28 mouse cellular contexts compared by ENCODE assay signal in genomic region chr6:100868863-100869262, GRCm38 (mm10). TPM values are rescaled to one million over a fixed set of nuclear protein-coding genes. Genes with fewer than 3 reads are reported as not detected.
DNase-seq lines count a peak whose midpoint lies in the region; ATAC-seq and TF ChIP-seq lines count a peak whose summit lies in the region.
"Had no signal": no experiment of that assay in that cellular context is flagged by ENCODE, and none has a peak within 500 bp of the region (broad histone marks: within the 10 kb centered on the region; RNA-seq: fewer than 3 reads in every experiment).

No protein-coding gene starts in this region.

- no peak overlapping the region for H3K4me2 ChIP-seq in embryonic facial prominence, embryonic 11.5 days (ENCODE audit: low read depth, low read length)
- no peak overlapping the region for H3K4me2 ChIP-seq in midbrain, embryonic 13.5 days (replicated peaks)
- H3K4me2 ChIP-seq in midbrain, embryonic 16.5 days (ENCODE audit: low read length): no peak overlapping the region
- H3K4me2 ChIP-seq: embryonic facial prominence, embryonic 13.5 days; forebrain, embryonic 13.5 days; heart, embryonic 12.5 days; heart, embryonic 15.5 days; hindbrain, embryonic 14.5 days had no signal

- H3K27me3 ChIP-seq in embryonic facial prominence, embryonic 11.5 days (ENCODE audit: control insufficient read depth, insufficient read depth, low read length): no peaks in the 10 kb centered on the region
- no peaks in the 10 kb centered on the region for H3K27me3 ChIP-seq in embryonic facial prominence, embryonic 10.5 days (replicated peaks; ENCODE audit: low read depth, poor library complexity, severe bottlenecking)
- no peaks in the 10 kb centered on the region for H3K27me3 ChIP-seq in midbrain, embryonic 13.5 days
- H3K27me3 ChIP-seq in midbrain, embryonic 16.5 days (ENCODE audit: control insufficient read depth, insufficient read depth, low read depth, low read length): no peaks in the 10 kb centered on the region
- H3K27me3 ChIP-seq in MEL (ENCODE audit: control insufficient read depth in 1 of 2, insufficient read depth in 2 of 2, low read length in 2 of 2): no peaks in the 10 kb centered on the region
- H3K27me3 ChIP-seq in limb, embryonic 10.5 days (ENCODE audit: low read depth, poor library complexity, severe bottlenecking): no peaks in the 10 kb centered on the region
- H3K27me3 ChIP-seq: CH12.LX; embryonic facial prominence, embryonic 13.5 days; forebrain, embryonic 13.5 days; heart, embryonic 12.5 days; heart, embryonic 15.5 days had no signal

- no peak overlapping the region for H3K9ac ChIP-seq in embryonic facial prominence, embryonic 11.5 days (replicated peaks; ENCODE audit: low read length)
- no peak overlapping the region for H3K9ac ChIP-seq in midbrain, embryonic 13.5 days (replicated peaks)
- no peak overlapping the region for H3K9ac ChIP-seq in midbrain, embryonic 16.5 days (ENCODE audit: low read depth, low read length)
- H3K9ac ChIP-seq in MEL (ENCODE audit: control insufficient read depth, low read depth, low read length, poor library complexity, severe bottlenecking): no peak overlapping the region
- H3K9ac ChIP-seq: embryonic facial prominence, embryonic 13.5 days; forebrain, embryonic 13.5 days; heart, embryonic 12.5 days; heart, embryonic 15.5 days; hindbrain, embryonic 14.5 days had no signal

- no peaks in the 10 kb centered on the region for H3K9me3 ChIP-seq in embryonic facial prominence, embryonic 11.5 days (replicated peaks; ENCODE audit: control insufficient read depth, low read length)
- H3K9me3 ChIP-seq in embryonic facial prominence, embryonic 10.5 days: no peaks in the 10 kb centered on the region
- H3K9me3 ChIP-seq in midbrain, embryonic 13.5 days: no peaks in the 10 kb centered on the region
- no peaks in the 10 kb centered on the region for H3K9me3 ChIP-seq in midbrain, embryonic 16.5 days (replicated peaks; ENCODE audit: control insufficient read depth, low read length, poor library complexity, severe bottlenecking)
- H3K9me3 ChIP-seq in MEL (replicated peaks; ENCODE audit: insufficient read depth, low read length): no peaks in the 10 kb centered on the region
- H3K9me3 ChIP-seq in limb, embryonic 10.5 days (replicated peaks): no peaks in the 10 kb centered on the region
- H3K9me3 ChIP-seq: embryonic facial prominence, embryonic 13.5 days; forebrain, embryonic 10.5 days; forebrain, embryonic 13.5 days; G1E; heart, embryonic 12.5 days; heart, embryonic 15.5 days had no signal

- H3K4me3 ChIP-seq in embryonic facial prominence, embryonic 11.5 days (ENCODE audit: low read depth, low read length): no peak overlapping the region
- H3K4me3 ChIP-seq in embryonic facial prominence, embryonic 10.5 days: no peak overlapping the region
- H3K4me3 ChIP-seq in midbrain, embryonic 13.5 days (replicated peaks): no peak overlapping the region
- no peak overlapping the region for H3K4me3 ChIP-seq in midbrain, embryonic 16.5 days (ENCODE audit: low read depth, low read length)
- no peak overlapping the region for H3K4me3 ChIP-seq in MEL (ENCODE audit: control insufficient read depth in 1 of 2, insufficient read depth in 1 of 2, low read depth in 2 of 2, low read length in 2 of 2)
- H3K4me3 ChIP-seq in limb, embryonic 10.5 days: no peak overlapping the region
- H3K4me3 ChIP-seq: embryonic facial prominence, embryonic 13.5 days; forebrain, embryonic 10.5 days; forebrain, embryonic 13.5 days; heart, embryonic 12.5 days; heart, embryonic 15.5 days had no signal

- no peak for TF ChIP-seq EP300 in MEL (IDR thresholded peaks at IDR 0.05; ENCODE audit: low read depth in 1 of 2, low read length in 2 of 2)

- H3K36me3 ChIP-seq in embryonic facial prominence, embryonic 11.5 days (replicated peaks; ENCODE audit: control insufficient read depth, insufficient read depth, low read depth, low read length): no peaks in the 10 kb centered on the region
- H3K36me3 ChIP-seq in embryonic facial prominence, embryonic 10.5 days (replicated peaks): peaks cover 37% of the 10 kb centered on the region
- H3K36me3 ChIP-seq in midbrain, embryonic 13.5 days: peaks cover 18% of the 10 kb centered on the region
- 0 out of 2 replicates have a peak, but pooled peaks cover 3% of the 10 kb centered on the region for H3K36me3 ChIP-seq in midbrain, embryonic 16.5 days (ENCODE audit: control insufficient read depth, insufficient read depth, low read length)
- H3K36me3 ChIP-seq in MEL (ENCODE audit: control insufficient read depth in 1 of 2, insufficient read depth in 2 of 2, low read length in 2 of 2): peaks cover 0 to 10% of the 10 kb centered on the region in 2 experiments; a peak in 2 of 4 replicates
- H3K36me3 ChIP-seq in limb, embryonic 10.5 days: peaks cover 40% of the 10 kb centered on the region

- no peaks in the 10 kb centered on the region for H3K4me1 ChIP-seq in embryonic facial prominence, embryonic 11.5 days (ENCODE audit: control insufficient read depth, insufficient read depth, low read length)
- no peaks in the 10 kb centered on the region for H3K4me1 ChIP-seq in embryonic facial prominence, embryonic 10.5 days
- H3K4me1 ChIP-seq in midbrain, embryonic 13.5 days (replicated peaks): no peaks in the 10 kb centered on the region
- H3K4me1 ChIP-seq in midbrain, embryonic 16.5 days (ENCODE audit: control insufficient read depth, insufficient read depth, low read length): no peaks in the 10 kb centered on the region
- no peaks in the 10 kb centered on the region for H3K4me1 ChIP-seq in MEL (ENCODE audit: control insufficient read depth in 1 of 2, insufficient read depth in 2 of 2, low read length in 2 of 2)
- no peaks in the 10 kb centered on the region for H3K4me1 ChIP-seq in limb, embryonic 10.5 days
- H3K4me1 ChIP-seq: embryonic facial prominence, embryonic 13.5 days; forebrain, embryonic 10.5 days; forebrain, embryonic 13.5 days; heart, embryonic 12.5 days; heart, embryonic 15.5 days had no signal

- TF ChIP-seq RAD21 in MEL (IDR thresholded peaks at IDR 0.05; ENCODE audit: low read depth, low read length): no peak

- DNase-seq in embryonic facial prominence, embryonic 11.5 days (ENCODE audit: low spot score): no peak
- DNase-seq in embryonic facial prominence, embryonic 10.5 days (ENCODE audit: low spot score): no peak
- no peak for DNase-seq in MEL (ENCODE audit: low read depth, low spot score)
- peak; percentile 29 for DNase-seq in limb, embryonic 10.5 days (ENCODE audit: low spot score)
- no peak for DNase-seq in right cerebral cortex, postnatal 36 days (ENCODE audit: low spot score in 2 of 2)
- DNase-seq: adrenal gland, adult 2 months; adrenal gland, postnatal 14 days; B cell, adult 2 months; cerebellum, adult 11 months; cerebellum, adult 9-11 months; cerebellum, postnatal 25 days; gastrocnemius, postnatal 10 days; heart, adult 18-20 months; heart, postnatal 14 days; heart, postnatal 4 days had no signal

- 0 out of 4 replicates have a peak, but pooled peaks of 1 of the 2 experiments have one; percentile 16 for TF ChIP-seq POLR2A in MEL (IDR thresholded peaks at IDR 0.05; ENCODE audit: control insufficient read depth in 1 of 2, insufficient read depth in 1 of 2, low read depth in 1 of 2, low read length in 2 of 2, poor library complexity in 1 of 2)

- no peak overlapping the region for H3K27ac ChIP-seq in embryonic facial prominence, embryonic 11.5 days (replicated peaks; ENCODE audit: low read depth, low read length)
- no peak overlapping the region for H3K27ac ChIP-seq in embryonic facial prominence, embryonic 10.5 days (replicated peaks)
- H3K27ac ChIP-seq in midbrain, embryonic 13.5 days: no peak overlapping the region
- no peak overlapping the region for H3K27ac ChIP-seq in midbrain, embryonic 16.5 days (ENCODE audit: low read length)
- H3K27ac ChIP-seq in MEL (ENCODE audit: control insufficient read depth, low read depth, low read length): no peak overlapping the region
- no peak overlapping the region for H3K27ac ChIP-seq in limb, embryonic 10.5 days
- H3K27ac ChIP-seq: embryonic facial prominence, embryonic 13.5 days; forebrain, embryonic 10.5 days; forebrain, embryonic 13.5 days; heart, embryonic 15.5 days; hindbrain, embryonic 14.5 days; hindbrain, postnatal 0 days had no signal

- no peaks in the 10 kb centered on the region for H3K79me2 ChIP-seq in MEL (ENCODE audit: control insufficient read depth, insufficient read depth, low read length, poor library complexity)

- WGBS in embryonic facial prominence, embryonic 11.5 days: 54% methylated on average over 5 of the region's 5 CpGs
- 46% methylated on average over 5 of the region's 5 CpGs for WGBS in embryonic facial prominence, embryonic 10.5 days
- 46% methylated on average over 5 of the region's 5 CpGs for whole genome bisulfite sequencing in midbrain, embryonic 13.5 days
- WGBS in midbrain, embryonic 16.5 days: 27% methylated on average over 5 of the region's 5 CpGs
- 35% methylated on average over 5 of the region's 5 CpGs for WGBS in limb, embryonic 10.5 days

- peak; percentile 63; the same call in 1 of the 2 replicates for ATAC-seq in embryonic facial prominence, embryonic 11.5 days (replicated peaks; ENCODE audit: insufficient number of reproducible peaks, low FRiP score, low TSS enrichment, low read depth)
- 0 out of 2 replicates have a peak, but pooled peaks have one; percentile 20 for ATAC-seq in midbrain, embryonic 13.5 days
- ATAC-seq in midbrain, embryonic 16.5 days: no peak
- ATAC-seq: forebrain, embryonic 13.5 days; forebrain, embryonic 16.5 days; hindbrain, postnatal 0 days; inflammation-experienced regulatory T-cells, adult 6 months had no signal

- no peak for TF ChIP-seq CTCF in MEL (IDR thresholded peaks at IDR 0.05 in 2 of 3, conservative IDR thresholded peaks at IDR 0.05 in 1 of 3; ENCODE audit: control insufficient read depth in 1 of 3, insufficient read depth in 1 of 3, low read depth in 2 of 3, low read length in 3 of 3, poor library complexity in 1 of 3, severe bottlenecking in 1 of 3)

TF ChIP-seq in MEL, 35 proteins besides CTCF, POLR2A, EP300 and RAD21:
- no peak for TF ChIP-seq MAX (IDR thresholded peaks at IDR 0.05; ENCODE audit: low read length)
- TF ChIP-seq POLR2AphosphoS2 (IDR thresholded peaks at IDR 0.05; ENCODE audit: low read length): peak; percentile 32; the same call in 1 of the 2 replicates

RNA-seq across cellular contexts. Expression of gene Ppp4r2, which starts 35.4 kb away (rescaled TPM):
- 33.1 and 35.5 TPM in 2 replicates for polyA plus RNA-seq in embryonic facial prominence, embryonic 11.5 days (2014; fragmentation: Nextera tagmentation; extraction: Ambion mirVana)
- polyA plus RNA-seq in embryonic facial prominence, embryonic 10.5 days (2016; fragmentation: Nextera tagmentation; extraction: Ambion mirVana): 22.6 and 23.9 TPM in 2 replicates
- 26.4 and 26.6 TPM in 2 replicates for polyA plus RNA-seq in midbrain, embryonic 13.5 days (2015; fragmentation: Nextera tagmentation; extraction: Ambion mirVana)
- 16.2 and 19.2 TPM in 2 replicates for polyA plus RNA-seq in midbrain, embryonic 16.5 days (2015; fragmentation: Nextera tagmentation; extraction: Ambion mirVana)
- 55.6 and 57.1 TPM in 2 replicates for total RNA-seq in MEL (2012; rRNA removed)
- polyA plus RNA-seq in MEL (2012; ENCODE audit: insufficient read depth in 1 of 2, insufficient read length in 2 of 2, low read depth in 1 of 2, low replicate concordance in 2 of 2, missing spikeins in 1 of 2): 10 to 100 TPM in 1 of 2 experiments, not detected in 1; 61.4 TPM
- 21.0 and 26.9 TPM in 2 replicates for polyA plus RNA-seq in limb, embryonic 10.5 days (2016; fragmentation: Nextera tagmentation; extraction: Ambion mirVana)
